Mouse (Mus musculus) layer of hippocampus, postnatal 14 days (tissue): ENCODE measurements around the gene Ccdc15. TPM values are rescaled to one million over a fixed set of nuclear protein-coding genes. Genes with fewer than 3 reads are reported as not detected.
"Not testable (repeated sequence)": the region's sequence is repeated elsewhere in the genome, so short reads cannot be mapped to it uniquely, and the experiment has no call there.

ENCODE experiments used
- DNase-seq, 2 experiments: peaks; one replicate each; pipeline ENCODE4 v3.0.0; 2021 to 2022; ENCODE audit warnings: low spot score in 2 of 2, mixed read lengths in 1 of 2
- total RNA-seq, 2 experiments: library from RNA; stranded (reverse); gene quantifications; 2 replicates each; pipeline ENCODE4 v1.2.3; 2021

Ccdc15 gene
- total RNA-seq, 2 experiments from 2014 or later: 2.2 to 2.7 TPM

- DNase-seq: no peak
These were observed 6.3 kb upstream of the Ccdc15 start for GRCm38 (mm10) chr9:37354485-37354884.

- DNase-seq: no peak
These were observed 3.0 kb upstream of the Ccdc15 start for GRCm38 (mm10) chr9:37351266-37351665.

GRCm38 (mm10) chr9:37349050-37349449, 818 bp upstream of the Ccdc15 start:
- no peak for DNase-seq

- DNase-seq: no peak
These were observed 846 bp downstream of the Ccdc15 start for GRCm38 (mm10) chr9:37347184-37347987.

- DNase-seq: no peak
These were observed 2.8 kb downstream of the Ccdc15 start for GRCm38 (mm10) chr9:37345406-37345805.

GRCm38 (mm10) chr9:37329456-37329855, 18.8 kb downstream of the Ccdc15 start:
- DNase-seq: peak in 1 of 2 experiments; percentile 22

GRCm38 (mm10) chr9:37301720-37302119, 46.5 kb downstream of the Ccdc15 start:
- DNase-seq: no peak

GRCm38 (mm10) chr9:37300501-37300900, 47.7 kb downstream of the Ccdc15 start:
- not testable (repeated sequence) for DNase-seq

- DNase-seq: no peak
These were observed 52.6 kb downstream of the Ccdc15 start for GRCm38 (mm10) chr9:37295586-37295985.

GRCm38 (mm10) chr9:37266622-37267021, 81.6 kb downstream of the Ccdc15 start:
- no peak for DNase-seq

GRCm38 (mm10) chr9:37255889-37256225, 92.4 kb downstream of the Ccdc15 start:
- DNase-seq: peak; percentile 40 to 55

- DNase-seq: peak; percentile 61 to 77
These were observed 92.9 kb downstream of the Ccdc15 start, which contains the start of gene Slc37a2 for GRCm38 (mm10) chr9:37255149-37255888. Gene Slc37a2, minus strand, starts transcription at chr9:37255738.

- DNase-seq: peak in 1 of 2 experiments; percentile 21
These were observed 93.6 kb downstream of the Ccdc15 start for GRCm38 (mm10) chr9:37254531-37255110.

- DNase-seq: no peak
These were observed 97.6 kb downstream of the Ccdc15 start for GRCm38 (mm10) chr9:37250631-37251030.

GRCm38 (mm10) chr9:37249976-37250375, 98.3 kb downstream of the Ccdc15 start:
- no peak for DNase-seq

- no peak for DNase-seq
These were observed 99.8 kb downstream of the Ccdc15 start for GRCm38 (mm10) chr9:37248381-37248906.

GRCm38 (mm10) chr9:37247429-37247828, 100.8 kb downstream of the Ccdc15 start:
- peak in 1 of 2 experiments; percentile 45 for DNase-seq

GRCm38 (mm10) chr9:37245810-37246209, 102.4 kb downstream of the Ccdc15 start:
- DNase-seq: no peak

GRCm38 (mm10) chr9:37245404-37245803, 102.8 kb downstream of the Ccdc15 start:
- no peak for DNase-seq

- DNase-seq: no peak
These were observed 103.6 kb downstream of the Ccdc15 start for GRCm38 (mm10) chr9:37244600-37244999.

- DNase-seq: no peak
These were observed 105.5 kb downstream of the Ccdc15 start for GRCm38 (mm10) chr9:37242764-37243163.
